Mouse (Mus musculus) neural tube, embryonic 11.5 days (tissue): ENCODE results near the gene Klhl30. TPM values are rescaled to one million over a fixed set of nuclear protein-coding genes. Genes with fewer than 3 reads are reported as not detected.

ENCODE experiments used
- ATAC-seq: fragments of 200-750 bp; cut with Nextera tagmentation; 2 replicates; pipeline ENCODE4 v1.8.0; 2017; ENCODE audit warnings: moderate number of reproducible peaks, mild to moderate bottlenecking, moderate TSS enrichment, moderate library complexity; ENCODE audit not compliant: insufficient read depth, low FRiP score, low TSS enrichment
- DNase-seq: peaks from one replicate; pipeline ENCODE4 v3.0.0-alpha.2; 2015; ENCODE audit warnings: low spot score
- H3K27ac ChIP-seq: fragments of 300-500 bp; sonication (generic); 2 replicates; pipeline ENCODE4 v1.5.1; 2014; ENCODE audit warnings: low read depth, mild to moderate bottlenecking, low read length
- H3K27me3 ChIP-seq: fragments of 300-500 bp; sonication (generic); 2 replicates; pipeline ENCODE4 v1.6.1; 2014; ENCODE audit warnings: mild to moderate bottlenecking, low read length, mixed read lengths; ENCODE audit not compliant: control insufficient read depth, insufficient read depth
- H3K36me3 ChIP-seq: fragments of 300-500 bp; sonication (generic); 2 replicates; pipeline ENCODE4 v1.6.1; 2014; ENCODE audit warnings: mild to moderate bottlenecking, low read length, moderate library complexity, mixed read lengths; ENCODE audit not compliant: control insufficient read depth, insufficient read depth
- H3K4me1 ChIP-seq: fragments of 300-500 bp; sonication (generic); 2 replicates; pipeline ENCODE4 v1.6.1; 2014; ENCODE audit warnings: low read length, mixed read lengths; ENCODE audit not compliant: control insufficient read depth, insufficient read depth
- H3K4me2 ChIP-seq: fragments of 300-500 bp; sonication (generic); 2 replicates; pipeline ENCODE4 v1.6.1; 2014; ENCODE audit warnings: low read depth, mild to moderate bottlenecking, moderate library complexity
- H3K4me3 ChIP-seq: fragments of 300-500 bp; sonication (generic); 2 replicates; pipeline ENCODE4 v1.5.1; 2014; ENCODE audit warnings: low read depth, low read length
- H3K9ac ChIP-seq: fragments of 300-500 bp; sonication (generic); 2 replicates; pipeline ENCODE4 v1.6.1; 2014; ENCODE audit warnings: mild to moderate bottlenecking, low read length
- H3K9me3 ChIP-seq: fragments of 300-500 bp; sonication (generic); 2 replicates; pipeline ENCODE4 v1.6.1; 2016; ENCODE audit warnings: low read length; ENCODE audit not compliant: control insufficient read depth
- WGBS: fragments of 180-500 bp; shearing (Covaris S2); extraction: QIAGEN DNeasy Blood & Tissue Kit; methylation state at CpG from one replicate; pipeline ENCODE4 v1.1.7; 2014; 5-methylcytosine and 5-hydroxymethylcytosine counted together
- polyA plus RNA-seq: library from polyadenylated mRNA; unstranded; fragments of >200 nt; fragmentation: Nextera tagmentation; extraction: Ambion mirVana; gene quantifications from 2 replicates; pipeline ENCODE4 v1.2.1, GENCODE M21; 2014

Gene Klhl30
- polyA plus RNA-seq: 0.39 and 0.97 TPM in 2 replicates

DNA sequence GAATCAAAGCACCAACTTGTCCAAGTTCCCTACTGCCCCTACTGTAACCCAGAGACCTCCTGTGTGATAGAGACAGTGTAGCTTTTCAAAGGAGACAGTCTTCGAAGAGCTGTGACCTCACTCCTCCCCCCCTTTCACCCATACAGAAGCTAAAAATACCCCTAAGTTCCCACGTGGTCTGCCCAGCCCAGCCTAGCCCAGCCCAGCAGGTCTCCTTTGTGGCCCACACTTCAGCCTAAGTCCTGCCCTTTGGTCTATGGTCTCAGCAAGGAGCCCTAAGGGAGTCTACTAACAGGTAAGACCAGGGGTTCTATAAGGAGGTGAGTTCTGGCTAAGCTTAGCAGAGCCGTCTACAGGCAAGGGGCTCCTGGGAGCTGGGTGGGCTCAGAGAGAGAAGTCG lies at the start of gene Klhl30:
Gene Klhl30, plus strand, starts transcription at position 176 of the 400 bp plus-strand sequence.
- 70% methylated on average over 4 of the region's 4 CpGs for WGBS
- Histone ChIP-seq H3K4me2 (no peak within 1 kb of the TSS), H3K9me3 (no peaks in the 10 kb centered on the region), H3K9ac (no peak within 1 kb of the TSS), H3K36me3 (no peaks in the 10 kb centered on the region), H3K27me3 (peaks cover 6% of the 10 kb centered on the region), H3K4me3 (no peak within 1 kb of the TSS), H3K4me1 (no peaks in the 10 kb centered on the region), H3K27ac (no peak within 1 kb of the TSS)
- DNase-seq (no peak), ATAC-seq (no peak)

DNA sequence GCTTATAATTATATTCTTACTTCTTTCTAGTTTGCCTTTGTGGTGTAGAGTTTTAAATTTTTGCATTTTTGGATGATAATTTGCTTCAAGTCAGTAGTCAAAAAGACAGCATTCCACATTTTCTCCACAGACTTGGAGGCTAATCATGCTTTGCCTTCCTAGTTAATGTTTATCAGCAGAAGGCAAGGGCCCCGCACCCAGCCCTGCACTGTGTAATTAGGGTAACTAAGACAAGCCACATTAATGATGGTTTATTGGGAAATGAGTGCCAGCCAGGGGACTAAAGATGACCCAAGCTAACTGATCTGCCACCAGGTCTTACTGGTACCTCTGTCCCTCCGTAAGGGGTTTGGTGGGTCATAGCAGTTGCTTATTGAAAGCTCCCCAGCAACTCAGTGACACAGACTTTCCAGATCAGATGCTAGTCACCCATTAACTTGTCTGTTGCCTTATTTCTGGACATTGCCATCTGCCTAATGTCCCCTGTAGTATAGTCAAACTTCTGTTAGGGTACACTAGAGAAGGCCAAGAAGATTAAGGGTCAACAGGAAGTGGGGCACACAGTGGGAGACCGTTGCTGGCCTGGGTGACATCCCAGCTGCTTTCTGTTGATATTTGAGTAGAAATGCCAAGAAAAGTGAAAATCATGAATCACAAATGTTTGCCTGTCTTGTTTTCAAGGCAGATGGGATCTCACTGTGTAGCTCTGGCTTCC lies 49.5 kb upstream of the Klhl30 start:
- H3K9me3 ChIP-seq: no peaks in the 10 kb centered on the region
- 0 out of 2 replicates have a peak, but pooled peaks cover 2% of the 10 kb centered on the region for H3K4me1 ChIP-seq
- DNase-seq (no peak), ATAC-seq (no peak)
- H3K36me3 ChIP-seq: peaks cover 2% of the 10 kb centered on the region; the same call in 1 of the 2 replicates
- H3K4me2 ChIP-seq: no peak overlapping the region
- WGBS: 72% methylated on average over 3 of the region's 3 CpGs
- no peak overlapping the region for H3K9ac ChIP-seq
- H3K27me3 ChIP-seq: no peaks in the 10 kb centered on the region
- H3K27ac ChIP-seq: no peak overlapping the region
- no peak overlapping the region for H3K4me3 ChIP-seq

DNA sequence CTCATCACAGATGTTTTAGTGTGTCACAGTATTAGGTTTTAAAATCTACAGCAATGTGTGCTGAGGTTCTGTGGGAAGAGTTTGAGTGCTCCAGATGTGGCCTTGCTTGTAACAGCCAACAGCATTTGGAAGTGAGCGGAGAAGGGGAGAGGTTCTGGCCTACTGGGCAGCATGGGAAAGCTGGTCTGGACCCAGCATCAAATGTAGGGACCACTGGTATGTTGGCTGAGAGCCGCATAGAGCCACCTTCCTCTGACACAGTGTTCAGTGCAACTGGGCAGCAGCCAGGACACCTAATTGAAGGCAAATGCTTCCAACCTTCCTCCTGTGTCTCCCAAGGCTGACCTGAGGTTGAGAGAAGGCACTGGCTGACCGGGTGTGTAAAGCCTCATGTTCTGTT lies 48.8 kb upstream of the Klhl30 start:
- Histone ChIP-seq H3K4me3 (no peak overlapping the region), H3K4me1 (0 out of 2 replicates have a peak, but pooled peaks cover 2% of the 10 kb centered on the region), H3K9me3 (no peaks in the 10 kb centered on the region), H3K4me2 (no peak overlapping the region), H3K27me3 (no peaks in the 10 kb centered on the region), H3K9ac (no peak overlapping the region), H3K27ac (no peak overlapping the region), H3K36me3 (peaks cover 2% of the 10 kb centered on the region; the same call in 1 of the 2 replicates)
- ATAC-seq (no peak), DNase-seq (no peak)
- 91% methylated on average over 3 of the region's 3 CpGs for WGBS

DNA sequence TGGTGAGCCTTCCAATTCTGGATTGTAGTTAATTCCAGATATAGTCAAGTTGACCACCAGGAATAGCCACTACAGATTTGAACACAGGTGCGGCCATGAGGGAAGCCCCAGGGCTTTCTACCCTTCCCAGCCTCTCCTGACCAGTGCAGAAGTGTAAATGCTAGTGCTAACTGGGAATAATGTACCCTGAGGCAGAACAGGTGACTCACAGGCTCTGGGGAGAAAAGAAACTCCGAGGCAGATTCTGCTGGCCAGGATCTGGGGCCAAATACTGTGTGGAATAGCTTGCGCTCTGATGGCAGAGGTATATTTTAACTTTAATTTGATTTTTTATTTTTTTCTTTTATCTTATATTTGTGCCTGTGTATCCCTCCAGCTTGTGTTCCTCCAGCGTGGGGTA lies 46.2 kb upstream of the Klhl30 start:
- Histone ChIP-seq H3K4me3 (no peak overlapping the region), H3K27ac (no peak overlapping the region), H3K4me2 (no peak overlapping the region), H3K4me1 (no peaks in the 10 kb centered on the region), H3K9ac (no peak overlapping the region), H3K9me3 (no peaks in the 10 kb centered on the region), H3K36me3 (peaks cover 6% of the 10 kb centered on the region), H3K27me3 (no peaks in the 10 kb centered on the region)
- 90% methylated on average over 4 of the region's 4 CpGs for WGBS
- DNase-seq: no peak
- no peak for ATAC-seq

GRCm38 (mm10) chr1:91309366-91310085 lies 41.3 kb upstream of the Klhl30 start:
- DNase-seq (no peak), ATAC-seq (no peak)
- WGBS: 91% methylated on average over 13 of the region's 13 CpGs
- Histone ChIP-seq H3K4me2 (no peak overlapping the region), H3K36me3 (peaks cover 4% of the 10 kb centered on the region), H3K27me3 (no peaks in the 10 kb centered on the region), H3K4me1 (no peaks in the 10 kb centered on the region), H3K27ac (no peak overlapping the region), H3K9ac (no peak overlapping the region), H3K9me3 (no peaks in the 10 kb centered on the region), H3K4me3 (no peak overlapping the region)

GRCm38 (mm10) chr1:91312273-91312672 lies 38.5 kb upstream of the Klhl30 start:
- no peak overlapping the region for H3K9ac ChIP-seq
- ATAC-seq (no peak), DNase-seq (no peak)
- no peaks in the 10 kb centered on the region for H3K4me1 ChIP-seq
- H3K27ac ChIP-seq: no peak overlapping the region
- no peaks in the 10 kb centered on the region for H3K27me3 ChIP-seq
- peaks cover 4% of the 10 kb centered on the region for H3K36me3 ChIP-seq
- no peaks in the 10 kb centered on the region for H3K9me3 ChIP-seq
- WGBS: 94% methylated on average over 4 of the region's 4 CpGs
- no peak overlapping the region for H3K4me3 ChIP-seq
- H3K4me2 ChIP-seq: no peak overlapping the region

- H3K4me1 ChIP-seq: no peaks in the 10 kb centered on the region
- H3K9me3 ChIP-seq: no peaks in the 10 kb centered on the region
- no peak overlapping the region for H3K9ac ChIP-seq
- no peak overlapping the region for H3K4me2 ChIP-seq
- H3K4me3 ChIP-seq: no peak overlapping the region
- WGBS: 60% methylated on average over 5 of the region's 5 CpGs
- peaks cover 4% of the 10 kb centered on the region for H3K36me3 ChIP-seq
- DNase-seq (no peak), ATAC-seq (no peak)
- H3K27me3 ChIP-seq: no peaks in the 10 kb centered on the region
- 0 out of 2 replicates have a peak overlapping the region, but pooled peaks have one; percentile 34 for H3K27ac ChIP-seq
Measured at GRCm38 (mm10) chr1:91313251-91313650, 37.6 kb upstream of the Klhl30 start.

- no peaks in the 10 kb centered on the region for H3K4me1 ChIP-seq
- no peak overlapping the region for H3K4me3 ChIP-seq
- DNase-seq (no peak), ATAC-seq (no peak)
- no peak overlapping the region for H3K4me2 ChIP-seq
- WGBS: 86% methylated on average over 6 of the region's 6 CpGs
- H3K9me3 ChIP-seq: no peaks in the 10 kb centered on the region
- H3K36me3 ChIP-seq: no peaks in the 10 kb centered on the region
- H3K27ac ChIP-seq: no peak overlapping the region
- no peak overlapping the region for H3K9ac ChIP-seq
- no peaks in the 10 kb centered on the region for H3K27me3 ChIP-seq
Measured at GRCm38 (mm10) chr1:91317656-91318055, 33.2 kb upstream of the Klhl30 start.
